Mouse (Mus musculus) stomach, postnatal 0 days (tissue): ENCODE measurements around the gene Zfp141.

ENCODE experiments used
- CTCF ChIP-seq: IDR thresholded peaks from 2 replicates; pipeline ENCODE4 v1.5.1; 2016; ENCODE audit warnings: antibody characterized with exemption, low read depth, mild to moderate bottlenecking, moderate library complexity
- EP300 ChIP-seq: optimal IDR thresholded peaks from 2 replicates; pipeline ENCODE3; 2016; ENCODE audit warnings: antibody characterized with exemption

GRCm38 (mm10) chr7:42490358-42490757, 15.2 kb downstream of the Zfp141 start:
- no peak for TF ChIP-seq EP300
- TF ChIP-seq CTCF, result no peak
